Mouse (Mus musculus) layer of hippocampus, postnatal 25 days (tissue): Measurements from ENCODE around the gene Efnb3. TPM values are rescaled to one million over a fixed set of nuclear protein-coding genes. Genes with fewer than 3 reads are reported as not detected.

Experiments used
- DNase-seq, 2 experiments: peaks; one replicate each; pipeline ENCODE4 v3.0.0; 2022; ENCODE audit warnings: mixed read lengths in 2 of 2, low spot score in 1 of 2; ENCODE audit errors: extremely low spot score in 1 of 2
- total RNA-seq, 2 experiments: library from RNA; stranded (reverse); gene quantifications; 2 replicates each; pipeline ENCODE4 v1.2.3; 2021

Efnb3 gene
- total RNA-seq, 2 experiments from 2014 or later = 134 to 139 TPM

DNA sequence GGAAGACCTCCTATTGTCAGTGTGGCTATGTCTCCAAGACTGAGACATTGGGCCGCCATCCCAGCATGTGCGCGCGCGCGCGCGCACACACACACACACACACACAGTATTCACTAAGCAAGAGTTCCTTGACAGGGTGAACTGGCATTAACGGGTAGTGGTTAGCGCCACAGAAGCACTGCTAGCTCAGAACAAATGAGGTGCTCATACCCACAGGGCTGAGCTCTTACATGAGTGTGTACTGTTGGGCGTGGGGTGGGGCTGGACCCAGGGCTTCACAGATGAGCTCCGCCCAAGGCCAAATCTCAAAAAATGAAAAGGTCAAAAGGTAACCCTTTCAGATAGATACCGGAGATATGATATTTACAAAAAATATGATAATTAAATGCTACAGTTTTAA lies 24.9 kb upstream of the Efnb3 start:
- no peak for DNase-seq

DNA sequence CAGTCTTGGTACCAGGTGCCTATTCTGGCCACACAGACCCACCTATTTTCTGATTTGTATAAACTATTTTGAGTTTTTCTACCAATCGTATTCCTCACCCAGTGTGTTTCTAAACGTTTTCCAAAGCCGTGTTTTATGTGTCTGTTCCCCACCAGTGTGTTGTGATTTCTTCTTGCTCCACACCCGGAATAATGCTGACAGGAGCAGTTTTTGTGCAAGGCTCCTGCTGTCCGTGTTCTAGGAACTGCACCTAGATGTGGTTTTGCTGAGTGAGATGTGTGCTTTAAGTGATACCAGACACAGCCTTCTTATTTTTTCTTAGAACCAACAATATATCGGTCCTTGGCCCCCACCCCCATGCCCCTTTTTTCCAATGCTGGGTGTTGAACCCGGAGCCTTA lies 24.0 kb upstream of the Efnb3 start:
- no peak for DNase-seq

GRCm38 (mm10) chr11:69582230-69582805 lies 22.3 kb upstream of the Efnb3 start:
- no peak for DNase-seq

GRCm38 (mm10) chr11:69581814-69582213 lies 21.8 kb upstream of the Efnb3 start:
- no peak for DNase-seq

DNA sequence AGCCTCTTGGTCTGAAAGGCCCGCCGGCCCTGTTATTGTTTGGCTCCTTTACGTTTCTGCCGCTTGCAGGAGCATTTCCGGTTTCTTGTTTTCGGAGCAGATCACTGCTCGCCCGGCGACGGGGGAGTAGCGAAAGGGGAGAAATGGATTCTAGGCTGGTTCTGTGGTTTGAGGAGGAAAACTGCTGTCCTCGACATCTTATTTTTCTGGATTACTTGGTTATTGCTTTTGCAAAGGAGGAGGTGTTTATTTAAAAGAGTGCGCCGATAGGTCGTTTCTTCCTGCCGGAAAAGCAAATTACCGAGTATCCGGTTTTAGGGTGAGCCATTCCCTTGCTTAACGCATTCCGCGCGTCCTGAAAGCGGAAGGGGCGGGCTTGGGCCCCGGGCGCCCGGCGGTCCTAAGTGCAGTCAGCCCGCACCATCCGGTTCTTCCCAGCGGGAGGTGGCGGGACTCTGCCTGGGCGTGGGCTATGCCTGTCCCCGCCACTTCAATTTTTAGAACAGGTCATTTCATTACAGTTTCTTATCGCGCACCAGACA lies 21.2 kb upstream of the Efnb3 start:
- DNase-seq = peak; percentile 75 to 80

GRCm38 (mm10) chr11:69580572-69581146 lies 20.7 kb upstream of the Efnb3 start:
- DNase-seq = no peak

- DNase-seq = peak; percentile 48 to 65
These were observed 20.1 kb upstream of the Efnb3 start, which contains the start of the genes Wrap53 and Trp53 for GRCm38 (mm10) chr11:69580091-69580514. Gene Wrap53, minus strand, starts transcription at chr11:69580255. Gene Trp53, plus strand, starts transcription at chr11:69580359.

DNA sequence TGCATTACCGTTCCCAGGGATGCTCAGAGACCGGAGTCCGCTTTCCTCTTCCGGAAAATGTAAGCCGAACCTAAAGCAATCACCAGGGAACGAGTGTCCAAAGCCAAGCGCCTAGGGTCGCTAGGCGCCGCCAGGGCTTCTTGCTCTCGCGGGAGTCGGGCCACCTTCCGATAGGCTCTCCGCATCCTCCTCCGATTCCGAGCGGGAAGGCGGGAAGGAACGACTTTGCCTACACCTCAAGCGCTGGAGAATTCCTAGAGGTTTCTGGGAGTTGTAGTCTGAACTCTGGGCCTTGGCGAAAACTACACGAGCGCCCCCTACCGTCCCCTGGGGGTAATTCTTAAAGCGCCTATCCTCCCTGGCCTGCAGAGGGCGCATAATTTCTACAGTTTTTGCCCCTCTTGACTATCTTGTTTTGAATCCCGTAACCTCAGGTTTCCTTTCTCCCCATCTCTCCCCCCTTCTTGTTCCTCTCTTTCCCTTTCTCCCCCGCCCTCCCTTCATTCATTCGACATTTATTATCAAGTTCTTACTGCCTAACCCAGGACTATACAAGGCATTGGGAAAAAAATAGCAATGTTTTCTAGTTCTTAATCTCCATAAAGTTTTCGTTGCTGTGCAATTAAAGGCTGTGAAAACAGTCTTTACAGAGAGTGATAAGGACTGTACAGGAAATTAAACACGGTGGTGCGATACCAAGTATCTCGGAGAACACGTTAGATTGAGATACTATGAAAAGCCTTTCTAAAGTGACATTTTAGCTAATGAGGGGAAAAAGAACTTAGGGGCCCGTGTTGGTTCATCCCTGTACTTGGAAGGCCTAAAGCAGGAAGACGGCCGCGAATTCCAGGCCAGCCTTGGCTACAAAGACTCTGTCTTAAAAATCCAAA lies 19.4 kb upstream of the Efnb3 start:
- DNase-seq = peak; percentile 99 to 100

GRCm38 (mm10) chr11:69578301-69578700 lies 18.3 kb upstream of the Efnb3 start:
- DNase-seq = no peak

DNA sequence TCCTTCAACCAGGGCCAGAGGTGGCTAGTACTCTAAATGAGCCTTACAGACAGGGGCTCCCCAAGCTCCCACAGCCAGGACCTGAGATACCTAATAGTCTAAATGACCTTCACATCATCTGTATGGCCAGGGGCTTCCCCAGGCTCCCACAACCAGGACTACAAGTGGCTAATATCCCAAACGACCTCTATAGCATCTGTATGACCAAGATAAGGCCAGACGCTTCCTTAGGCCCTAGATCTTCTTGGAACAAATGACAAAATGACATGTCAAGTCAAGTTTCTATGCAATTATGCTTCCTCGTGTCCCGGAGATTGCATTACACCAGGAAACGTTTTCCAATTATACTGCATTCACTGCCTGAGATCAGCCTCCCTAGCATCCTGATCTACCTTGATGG lies 16.3 kb upstream of the Efnb3 start:
- no peak for DNase-seq

DNA sequence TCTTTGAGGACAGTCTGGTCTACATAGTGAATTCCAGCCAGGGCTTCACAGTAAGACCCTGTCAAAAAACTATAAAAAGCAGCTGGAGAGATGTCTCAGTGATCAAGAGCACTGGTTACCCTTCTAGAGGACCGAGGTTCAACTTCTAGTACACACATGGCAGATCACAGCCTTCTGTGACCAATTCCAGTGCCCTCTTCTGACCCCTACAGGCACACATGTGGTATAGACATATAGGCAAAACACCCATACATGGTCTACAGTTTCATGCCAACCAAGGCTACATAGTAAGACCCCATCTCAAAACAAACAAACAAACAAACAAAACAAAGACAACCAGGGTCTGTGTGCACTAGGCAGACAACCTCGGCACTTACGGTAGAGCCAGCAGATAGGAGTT lies 15.2 kb upstream of the Efnb3 start:
- no peak for DNase-seq

GRCm38 (mm10) chr11:69565131-69565530 lies 5.1 kb upstream of the Efnb3 start:
- DNase-seq = no peak

GRCm38 (mm10) chr11:69564391-69564790 lies 4.4 kb upstream of the Efnb3 start:
- no peak for DNase-seq

DNA sequence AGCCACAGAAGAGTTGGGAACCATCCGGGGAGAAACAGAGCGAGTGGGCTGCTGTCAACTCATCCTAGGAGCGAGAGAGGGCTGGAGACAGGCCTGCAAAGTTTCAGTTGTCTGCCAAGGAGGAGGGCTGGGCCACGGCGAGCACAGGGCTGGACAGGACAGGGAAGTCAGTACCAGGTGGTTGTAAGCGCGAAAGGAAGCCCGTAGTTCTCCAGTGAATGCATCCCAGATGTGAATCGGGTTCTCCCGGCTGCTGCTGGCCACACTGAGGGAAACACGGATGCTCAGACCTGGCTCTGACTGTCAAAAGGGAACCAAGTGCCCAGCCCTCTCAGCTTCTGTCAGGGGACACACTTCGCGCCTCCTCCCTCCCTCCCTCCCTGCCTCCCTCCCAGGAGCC lies 3.4 kb upstream of the Efnb3 start:
- DNase-seq = no peak

DNA sequence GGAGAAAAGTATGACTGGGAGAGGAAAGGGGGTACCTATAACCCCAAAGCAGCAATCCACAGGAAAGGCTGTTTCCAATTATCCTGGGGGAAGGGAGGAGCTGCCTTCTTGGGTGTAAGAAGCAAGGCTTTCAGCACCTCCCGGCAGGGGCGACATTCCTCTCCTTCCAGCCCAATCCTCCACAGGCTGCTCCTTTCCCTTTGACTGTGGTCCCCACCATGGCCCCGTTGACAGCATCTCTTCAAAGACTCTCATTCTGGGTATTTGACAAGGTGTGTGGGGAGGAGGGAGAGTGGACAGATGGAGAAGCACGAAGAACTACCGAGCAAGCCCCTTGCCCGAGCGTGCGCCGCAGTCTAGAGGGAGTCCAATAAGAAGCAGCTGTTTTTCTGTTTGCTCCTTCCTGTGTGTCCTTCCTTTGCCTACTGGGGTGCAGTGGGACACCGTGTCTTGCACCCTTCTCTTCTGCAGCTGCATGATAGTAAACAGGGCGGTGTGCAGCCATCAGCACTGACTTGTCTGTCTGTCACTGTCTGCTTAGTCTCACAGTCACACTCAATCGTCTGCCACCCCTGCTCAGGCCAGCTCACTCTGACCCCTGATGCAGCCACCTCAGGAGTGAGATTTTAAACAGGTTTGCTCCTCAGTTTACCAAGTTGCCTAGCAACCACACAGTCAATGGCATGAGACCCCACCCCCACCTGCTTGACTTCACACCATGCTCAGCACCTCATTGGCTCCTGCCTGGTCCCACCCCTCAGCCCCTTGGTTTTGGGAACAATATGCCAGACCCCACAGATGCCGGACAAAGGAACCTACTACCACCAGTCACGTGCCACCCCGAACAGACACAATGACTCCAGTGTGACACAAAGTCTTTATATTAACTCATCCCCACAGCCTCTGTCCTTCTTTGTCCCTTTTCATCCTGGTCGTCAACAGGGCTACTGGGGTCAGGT lies 1.2 kb upstream of the Efnb3 start:
- DNase-seq = no peak

GRCm38 (mm10) chr11:69559183-69559582 lies 822 bp downstream of the Efnb3 start:
- no peak for DNase-seq

DNA sequence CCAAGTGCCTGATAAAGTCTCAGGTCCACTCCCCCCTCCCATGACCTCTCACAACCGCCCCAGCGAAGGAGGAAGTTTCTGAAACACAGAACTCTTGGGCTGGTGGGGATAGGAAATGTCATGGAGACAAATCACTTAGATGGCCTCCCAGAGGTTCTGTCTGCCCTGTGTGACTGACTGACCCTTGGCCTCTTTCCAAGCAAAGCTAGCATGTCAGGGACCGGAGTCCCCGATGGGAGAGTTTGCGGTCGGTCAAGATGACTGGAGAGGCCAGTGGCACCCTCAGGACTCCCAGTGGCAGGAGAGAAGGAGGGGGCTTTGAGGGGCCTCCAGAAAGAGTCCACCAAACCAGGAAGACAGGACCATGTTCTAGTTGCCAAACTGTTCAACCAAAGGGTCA lies 1.2 kb downstream of the Efnb3 start:
- DNase-seq = no peak

DNA sequence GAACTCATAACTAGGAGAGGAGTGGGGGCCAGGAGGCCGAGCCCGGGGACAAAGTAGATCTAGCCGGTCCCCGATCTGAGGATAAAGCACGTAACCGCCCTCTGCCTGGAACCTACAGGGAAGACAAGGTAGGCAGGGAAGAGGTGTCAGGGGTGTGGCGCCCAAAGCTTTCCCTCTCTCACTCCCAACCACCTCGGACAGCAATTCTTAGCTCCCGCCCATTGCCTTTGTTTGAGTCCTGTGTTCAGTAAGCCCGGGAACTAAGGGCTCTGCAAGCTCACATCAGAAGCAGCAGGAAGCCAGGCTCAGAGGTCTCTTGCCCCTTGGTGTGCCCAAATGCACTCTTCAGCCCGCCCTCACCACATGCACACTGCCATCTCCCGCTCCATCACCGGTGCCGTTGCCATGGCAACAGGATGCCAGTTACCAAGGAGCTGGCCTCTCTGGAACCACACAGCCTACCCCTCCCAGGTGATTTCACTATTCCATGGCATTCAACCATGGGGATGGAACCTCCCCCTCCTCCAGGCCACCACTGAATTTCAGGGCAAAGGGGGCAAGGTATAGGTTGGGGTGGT lies 2.5 kb downstream of the Efnb3 start:
- peak in 1 of 2 experiments; percentile 51 for DNase-seq

- DNase-seq = no peak
These were observed 5.4 kb downstream of the Efnb3 start for GRCm38 (mm10) chr11:69554539-69555140.
